16 mouse cellular contexts compared by ENCODE assay signal in genomic region chr4:55586212-55586611, GRCm38 (mm10).
"Had no signal": no experiment of that assay in that cellular context is flagged by ENCODE, and none has a peak within 500 bp of the region (broad histone marks: within the 10 kb centered on the region; RNA-seq: fewer than 3 reads in every experiment).

No protein-coding gene starts in this region.

- H3K36me3 ChIP-seq: kidney, embryonic 15.5 days; limb, embryonic 13.5 days; liver, embryonic 15.5 days; midbrain, embryonic 15.5 days; neural tube, embryonic 13.5 days had no signal

- H3K27ac ChIP-seq: kidney, embryonic 15.5 days; limb, embryonic 13.5 days; liver, embryonic 15.5 days; midbrain, embryonic 15.5 days; neural tube, embryonic 13.5 days; stomach, postnatal 0 days had no signal

- H3K9ac ChIP-seq: kidney, embryonic 15.5 days; limb, embryonic 13.5 days; liver, embryonic 15.5 days; lung, embryonic 14.5 days; midbrain, embryonic 15.5 days; neural tube, embryonic 13.5 days had no signal

- ATAC-seq: midbrain, embryonic 15.5 days had no signal

- H3K4me1 ChIP-seq: kidney, embryonic 15.5 days; limb, embryonic 13.5 days; liver, embryonic 15.5 days; megakaryocyte, embryonic 14.5 days; midbrain, embryonic 15.5 days; neural tube, embryonic 13.5 days had no signal

- H3K9me3 ChIP-seq: kidney, embryonic 15.5 days; limb, embryonic 13.5 days; liver, embryonic 15.5 days; midbrain, embryonic 15.5 days; neural tube, embryonic 13.5 days had no signal

- H3K4me3 ChIP-seq: kidney, embryonic 15.5 days; limb, embryonic 13.5 days; liver, embryonic 15.5 days; megakaryocyte, embryonic 14.5 days; midbrain, embryonic 15.5 days; neural tube, embryonic 13.5 days had no signal

- DNase-seq: kidney, adult 2 months; kidney, postnatal 25 days; left cerebral cortex, postnatal 4 days; lung, embryonic 14.5 days; lung, postnatal 10 days; lung, postnatal 4 days; right cerebral cortex, postnatal 14 days; thymus, postnatal 4 days had no signal

- H3K4me2 ChIP-seq: kidney, embryonic 15.5 days; limb, embryonic 13.5 days; liver, embryonic 15.5 days; lung, embryonic 14.5 days; midbrain, embryonic 11.5 days; midbrain, embryonic 15.5 days; neural tube, embryonic 13.5 days had no signal

- H3K27me3 ChIP-seq: kidney, embryonic 15.5 days; limb, embryonic 13.5 days; megakaryocyte, embryonic 14.5 days; midbrain, embryonic 15.5 days; neural tube, embryonic 13.5 days had no signal
